Mouse (Mus musculus): ENCODE measurements around the gene Rnf222.

DNA sequence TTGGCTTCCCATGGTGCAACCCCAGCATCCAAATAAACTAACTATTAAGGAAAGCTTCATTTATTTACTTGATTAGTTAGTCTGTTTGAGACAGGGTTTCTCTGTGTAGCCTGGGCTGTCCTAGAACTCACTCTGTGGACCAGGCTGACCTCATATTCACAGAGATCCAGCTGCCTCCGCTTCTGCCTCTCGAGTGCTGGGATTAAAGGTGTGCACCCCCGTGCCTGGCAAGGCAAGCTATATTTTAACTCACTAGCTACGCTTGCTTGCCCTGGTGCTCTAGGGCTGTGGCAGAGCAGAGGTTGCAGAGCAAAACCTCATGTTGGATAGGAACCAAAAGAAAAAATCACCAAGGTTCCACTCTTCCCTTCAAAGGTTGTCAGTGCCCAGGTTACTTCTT is 52.2 kb downstream of the Rnf222 start:
- TF ChIP-seq GABPA (IDR thresholded peaks at IDR 0.05; ENCODE audit: low read depth, low read length) = no peak
- TF ChIP-seq ZKSCAN1 (IDR thresholded peaks at IDR 0.05; ENCODE audit: low read depth, low read length) = no peak
- no peak for TF ChIP-seq E2F4 (IDR thresholded peaks at IDR 0.05; ENCODE audit: borderline replicate concordance, low read depth, low read length)

All from MEL (cell line).